Mouse (Mus musculus): ENCODE measurements around the gene Tbc1d1. TPM values are rescaled to one million over a fixed set of nuclear protein-coding genes. Genes with fewer than 3 reads are reported as not detected.

Tbc1d1 gene
- total RNA-seq, 1 experiment = 31.1 TPM

DNA sequence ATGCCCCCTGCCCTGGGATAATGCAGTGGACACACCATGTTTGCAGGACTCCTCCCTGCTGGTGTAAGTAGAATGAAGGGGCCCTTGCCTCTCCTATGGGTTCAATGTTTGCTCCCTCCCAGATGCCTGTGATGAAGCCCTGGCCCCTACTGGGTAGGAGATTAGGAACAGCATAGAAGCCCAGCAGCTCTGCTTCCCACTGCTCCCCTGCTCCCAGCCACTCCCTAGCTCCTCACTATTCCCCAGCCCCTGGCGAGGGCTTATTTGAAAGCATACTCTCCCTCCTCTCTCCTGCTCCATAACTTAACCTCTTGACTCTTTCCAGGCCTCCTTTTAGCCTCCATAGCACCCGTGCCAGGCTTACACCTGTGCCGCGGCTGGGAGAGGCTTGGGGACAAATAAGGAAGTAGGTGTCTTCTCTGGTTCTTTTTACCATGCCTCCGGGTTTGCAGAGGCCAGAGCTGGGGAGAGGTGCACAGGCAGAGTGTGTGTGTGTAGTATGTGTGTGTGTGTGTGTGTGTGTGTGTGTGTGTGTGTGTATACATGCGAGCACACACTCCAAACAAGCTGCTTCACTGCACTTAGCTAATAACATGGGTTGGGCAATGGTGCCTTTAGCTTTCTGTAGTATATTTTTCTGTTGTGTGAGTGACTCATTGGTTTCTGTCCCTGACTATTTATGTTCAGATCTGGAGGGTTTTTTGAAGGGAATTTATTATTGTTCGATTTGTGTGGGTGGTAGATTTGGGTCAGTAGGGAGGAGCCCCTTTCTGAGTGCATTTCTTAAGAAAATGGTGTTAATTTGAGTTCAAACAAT is 143.6 kb downstream of the Tbc1d1 start:
- in situ Hi-C loops (cut with MboI; ENCODE audit: low sequenced_read_pairs in 2 of 2, unreplicated experiment in 2 of 2) = no loop called here
- no peaks in the 10 kb centered on the region; the same call in 1 of the 2 replicates for H3K36me3 ChIP-seq (ENCODE audit: control insufficient read depth, insufficient read depth, low read length, poor library complexity, severe bottlenecking)

GRCm38 (mm10) chr5:64301246-64301645 is 145.1 kb downstream of the Tbc1d1 start:
- DNase-seq (ENCODE audit: low read depth, low spot score) = no peak
- TF ChIP-seq CHD2 (IDR thresholded peaks at IDR 0.05; ENCODE audit: low read depth, low read length) (no peak), ZNF384 (IDR thresholded peaks at IDR 0.05; ENCODE audit: low read depth, low read length) (no peak), ZC3H11A (IDR thresholded peaks at IDR 0.05; ENCODE audit: borderline replicate concordance, low read depth, low read length) (no peak), HCFC1 (IDR thresholded peaks at IDR 0.05; ENCODE audit: borderline replicate concordance, insufficient read depth, low read length) (no peak), MAFK (IDR thresholded peaks at IDR 0.05; ENCODE audit: insufficient read depth, low read depth, low read length) (no peak)
- Histone ChIP-seq H3K36me3 (ENCODE audit: control insufficient read depth, insufficient read depth, low read length, poor library complexity, severe bottlenecking) (no peaks in the 10 kb centered on the region), H3K9ac (ENCODE audit: insufficient read depth, low read depth, low read length, poor library complexity, severe bottlenecking) (no peak overlapping the region), H3K4me1 (ENCODE audit: control insufficient read depth in 2 of 2, insufficient read depth in 2 of 2, low read length in 2 of 2, poor library complexity in 1 of 2) (peaks cover 0 to 4% of the 10 kb centered on the region in 2 experiments; a peak in 1 of 4 replicates), H3K4me3 (ENCODE audit: insufficient read depth in 1 of 2, low read depth in 1 of 2, low read length in 2 of 2, poor library complexity in 1 of 2, severe bottlenecking in 1 of 2) (no peak overlapping the region), H3K27ac (ENCODE audit: insufficient read depth, low read depth, low read length, poor library complexity, severe bottlenecking) (no peak overlapping the region), H3K9me3 (ENCODE audit: control insufficient read depth, insufficient read depth, low read depth, low read length) (no peaks in the 10 kb centered on the region)
- in situ Hi-C loops (cut with MboI; ENCODE audit: low sequenced_read_pairs in 2 of 2, unreplicated experiment in 2 of 2) = no loop called here

More for the DNA sequence above, 143.6 kb downstream of the Tbc1d1 start:
- no peak overlapping the region for H3K4me3 ChIP-seq (ENCODE audit: insufficient read depth in 1 of 2, low read depth in 1 of 2, low read length in 2 of 2, poor library complexity in 1 of 2, severe bottlenecking in 1 of 2)
- H3K4me1 ChIP-seq (ENCODE audit: control insufficient read depth in 2 of 2, insufficient read depth in 2 of 2, low read length in 2 of 2, poor library complexity in 1 of 2) = peaks cover 0 to 4% of the 10 kb centered on the region in 2 experiments; a peak in 1 of 4 replicates
- no peak overlapping the region for H3K27ac ChIP-seq (ENCODE audit: insufficient read depth, low read depth, low read length, poor library complexity, severe bottlenecking)
- H3K9me3 ChIP-seq (ENCODE audit: control insufficient read depth, insufficient read depth, low read depth, low read length) = no peaks in the 10 kb centered on the region
- no peak for DNase-seq (ENCODE audit: low read depth, low spot score)
- TF ChIP-seq ZNF384 (IDR thresholded peaks at IDR 0.05; ENCODE audit: low read depth, low read length) = no peak
- H3K9ac ChIP-seq (ENCODE audit: insufficient read depth, low read depth, low read length, poor library complexity, severe bottlenecking) = no peak overlapping the region

DNA sequence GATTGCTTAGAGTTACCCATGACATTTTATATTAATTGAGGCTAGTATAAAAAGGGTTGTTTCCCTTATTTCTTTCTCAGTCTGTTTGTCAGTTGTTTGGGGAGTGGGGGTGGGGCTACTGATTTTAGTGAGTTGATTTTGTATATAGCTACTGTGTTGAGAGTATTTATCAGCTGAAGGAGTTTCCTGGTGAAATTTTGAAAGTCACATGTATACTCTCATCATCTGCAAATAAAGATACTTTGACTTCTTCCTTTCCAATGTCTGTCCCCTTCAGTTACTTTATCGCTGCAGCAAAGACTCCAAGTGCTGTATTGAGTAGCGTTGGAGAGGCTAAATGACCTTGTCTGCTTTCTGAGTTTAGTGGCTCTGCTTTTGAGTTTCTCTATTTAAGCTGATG is 151.2 kb downstream of the Tbc1d1 start:
- Histone ChIP-seq H3K4me1 (ENCODE audit: control insufficient read depth in 2 of 2, insufficient read depth in 2 of 2, low read length in 2 of 2, poor library complexity in 1 of 2) (no peaks in the 10 kb centered on the region), H3K9ac (ENCODE audit: insufficient read depth, low read depth, low read length, poor library complexity, severe bottlenecking) (no peak overlapping the region), H3K27ac (ENCODE audit: insufficient read depth, low read depth, low read length, poor library complexity, severe bottlenecking) (no peak overlapping the region), H3K36me3 (ENCODE audit: control insufficient read depth, insufficient read depth, low read length, poor library complexity, severe bottlenecking) (peaks cover 7% of the 10 kb centered on the region), H3K9me3 (ENCODE audit: control insufficient read depth, insufficient read depth, low read depth, low read length) (no peaks in the 10 kb centered on the region), H3K4me3 (ENCODE audit: insufficient read depth in 1 of 2, low read depth in 1 of 2, low read length in 2 of 2, poor library complexity in 1 of 2, severe bottlenecking in 1 of 2) (no peak overlapping the region)
- in situ Hi-C loops (cut with MboI; ENCODE audit: low sequenced_read_pairs in 2 of 2, unreplicated experiment in 2 of 2) = no loop called here
- TF ChIP-seq MAFK (IDR thresholded peaks at IDR 0.05; ENCODE audit: insufficient read depth, low read depth, low read length) = no peak
- no peak for TF ChIP-seq ZNF384 (IDR thresholded peaks at IDR 0.05; ENCODE audit: low read depth, low read length)
- no peak for TF ChIP-seq HCFC1 (IDR thresholded peaks at IDR 0.05; ENCODE audit: borderline replicate concordance, insufficient read depth, low read length)
- TF ChIP-seq CHD2 (IDR thresholded peaks at IDR 0.05; ENCODE audit: low read depth, low read length) = no peak
- TF ChIP-seq ZC3H11A (IDR thresholded peaks at IDR 0.05; ENCODE audit: borderline replicate concordance, low read depth, low read length) = no peak
- no peak for DNase-seq (ENCODE audit: low read depth, low spot score)

DNA sequence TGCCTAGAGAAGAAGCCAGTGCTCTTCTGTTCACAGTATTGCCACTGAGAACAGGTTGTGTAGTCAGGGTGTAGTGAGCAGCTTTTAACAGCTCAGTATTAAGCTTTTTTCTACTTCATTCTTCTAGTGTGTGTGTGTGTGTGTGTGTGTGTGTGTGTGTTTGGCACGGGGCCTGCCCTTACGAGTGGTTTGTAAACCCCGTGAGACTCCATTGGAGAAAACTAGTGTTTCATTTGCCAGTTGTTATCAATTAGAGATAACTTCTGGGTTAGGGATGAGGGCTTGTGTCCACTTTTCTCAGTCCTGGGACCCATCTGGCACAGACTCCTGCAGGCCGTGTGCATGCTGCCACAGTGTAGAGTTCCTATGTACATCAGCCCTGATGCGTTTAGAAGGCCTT is 156.2 kb downstream of the Tbc1d1 start:
- Histone ChIP-seq H3K4me1 (ENCODE audit: control insufficient read depth in 2 of 2, insufficient read depth in 2 of 2, low read length in 2 of 2, poor library complexity in 1 of 2) (no peaks in the 10 kb centered on the region), H3K27ac (ENCODE audit: insufficient read depth, low read depth, low read length, poor library complexity, severe bottlenecking) (no peak overlapping the region), H3K36me3 (ENCODE audit: control insufficient read depth, insufficient read depth, low read length, poor library complexity, severe bottlenecking) (peaks cover 9% of the 10 kb centered on the region), H3K4me3 (ENCODE audit: insufficient read depth in 1 of 2, low read depth in 1 of 2, low read length in 2 of 2, poor library complexity in 1 of 2, severe bottlenecking in 1 of 2) (no peak overlapping the region), H3K9me3 (ENCODE audit: control insufficient read depth, insufficient read depth, low read depth, low read length) (no peaks in the 10 kb centered on the region), H3K9ac (ENCODE audit: insufficient read depth, low read depth, low read length, poor library complexity, severe bottlenecking) (no peak overlapping the region)
- in situ Hi-C loops (cut with MboI; ENCODE audit: low sequenced_read_pairs in 2 of 2, unreplicated experiment in 2 of 2) = no loop called here
- no peak for DNase-seq (ENCODE audit: low read depth, low spot score)
- no peak for TF ChIP-seq MAFK (IDR thresholded peaks at IDR 0.05; ENCODE audit: insufficient read depth, low read depth, low read length)
- no peak for TF ChIP-seq HCFC1 (IDR thresholded peaks at IDR 0.05; ENCODE audit: borderline replicate concordance, insufficient read depth, low read length)
- TF ChIP-seq CHD2 (IDR thresholded peaks at IDR 0.05; ENCODE audit: low read depth, low read length) = no peak
- TF ChIP-seq ZC3H11A (IDR thresholded peaks at IDR 0.05; ENCODE audit: borderline replicate concordance, low read depth, low read length) = no peak
- TF ChIP-seq ZNF384 (IDR thresholded peaks at IDR 0.05; ENCODE audit: low read depth, low read length) = no peak

Data from ES-E14 (cell line).